Mouse (Mus musculus) erythroblast, embryonic 14.5 days (primary cell): ENCODE data around the gene Hoxa7.

Source experiments
- GATA1 ChIP-seq: IDR thresholded peaks from 2 replicates; pipeline ENCODE4 v1.6.1; 2012; ENCODE audit warnings: low read length, inconsistent platforms, mixed read lengths
- TAL1 ChIP-seq: IDR thresholded peaks from 3 replicates; pipeline ENCODE4 v1.6.1; 2012; ENCODE audit warnings: low read length, inconsistent platforms, mixed read lengths

DNA sequence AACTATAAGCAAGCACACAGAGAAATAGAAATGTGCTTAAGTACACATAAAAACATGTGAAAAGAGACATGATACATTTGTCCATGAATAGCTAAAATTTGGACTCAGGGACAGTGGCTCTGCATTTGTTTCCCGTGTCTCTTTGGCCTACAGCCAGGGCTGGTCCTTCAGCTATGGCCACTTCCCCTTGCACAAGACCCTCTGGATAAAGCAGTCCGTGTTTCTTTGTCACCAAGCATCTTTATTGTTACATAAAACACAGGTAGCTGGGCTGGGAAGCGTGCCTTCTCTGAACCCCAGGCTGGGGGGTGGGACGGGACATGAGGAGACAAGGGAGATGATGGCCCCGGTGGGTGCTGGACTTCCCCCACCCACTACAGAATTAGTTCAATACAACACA is 7.4 kb downstream of the Hoxa7 start:
- no peak for TF ChIP-seq GATA1
- TF ChIP-seq TAL1, result no peak
